Mouse (Mus musculus) heart, postnatal 0 days (tissue): ENCODE results near the gene Gm47995.
"Not testable (repeated sequence)": the region's sequence is repeated elsewhere in the genome, so short reads cannot be mapped to it uniquely, and the experiment has no call there.

Source experiments
- CTCF ChIP-seq: IDR thresholded peaks from 2 replicates; pipeline ENCODE4 v1.5.1; 2016; ENCODE audit warnings: antibody characterized with exemption, control low read depth, low read depth
- EP300 ChIP-seq: IDR thresholded peaks from 2 replicates; pipeline ENCODE4 v1.6.1; 2016; ENCODE audit warnings: antibody characterized with exemption, low read depth

GRCm38 (mm10) chr1:151196690-151197089, 1.6 kb upstream of the Gm47995 start:
- not testable (repeated sequence) for TF ChIP-seq CTCF, EP300
